Mouse (Mus musculus) 3T3-L1 (cell line): Measurements from ENCODE around the gene Uba5.
A peak's percentile ranks its signal among the peaks of the same experiment; 100 is the strongest.

ENCODE experiments used
- DNase-seq: peaks from one replicate; pipeline ENCODE4 v3.0.0-alpha.2; 2015; ENCODE audit warnings: low read depth, low spot score

The Uba5 gene

DNA sequence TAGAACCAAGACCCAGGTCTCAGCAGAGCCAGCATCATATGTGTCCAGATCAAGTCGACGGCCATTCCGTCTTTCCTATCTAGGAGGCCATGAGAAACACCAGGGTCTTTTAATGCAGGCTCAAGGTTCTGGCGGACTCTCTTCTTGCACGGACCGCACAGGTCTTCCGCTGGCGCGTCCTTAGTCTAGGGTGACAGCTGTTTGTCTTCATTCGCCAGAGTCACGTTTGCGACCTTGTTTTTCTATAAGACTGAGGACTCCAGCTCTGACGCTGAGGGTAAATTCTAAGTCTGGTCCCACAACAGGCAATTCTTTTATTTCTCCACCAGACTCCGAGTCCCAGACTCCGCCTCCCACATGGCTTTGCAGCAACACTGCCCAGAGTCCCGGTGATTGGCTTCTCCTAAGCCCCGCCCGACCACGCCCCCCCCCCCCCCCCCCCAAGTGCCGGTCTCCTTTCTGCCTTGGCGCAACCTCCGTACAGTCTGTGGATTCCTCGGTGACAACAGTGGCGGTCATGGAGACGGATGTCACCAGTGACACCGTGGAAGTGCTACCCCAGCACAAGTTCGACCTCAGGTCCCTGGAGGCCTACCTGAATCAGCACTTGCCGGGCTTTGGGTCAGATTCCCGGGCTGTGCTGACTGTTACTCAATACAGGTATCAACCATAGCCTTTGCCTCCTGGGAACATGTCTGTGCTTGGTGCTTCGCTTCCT, 469 bp upstream of the Uba5 start, which contains the start of gene Acad11:
Gene Acad11, plus strand, starts transcription at position 134 of the 718 bp plus-strand sequence.
- peak; percentile 85 for DNase-seq

DNA sequence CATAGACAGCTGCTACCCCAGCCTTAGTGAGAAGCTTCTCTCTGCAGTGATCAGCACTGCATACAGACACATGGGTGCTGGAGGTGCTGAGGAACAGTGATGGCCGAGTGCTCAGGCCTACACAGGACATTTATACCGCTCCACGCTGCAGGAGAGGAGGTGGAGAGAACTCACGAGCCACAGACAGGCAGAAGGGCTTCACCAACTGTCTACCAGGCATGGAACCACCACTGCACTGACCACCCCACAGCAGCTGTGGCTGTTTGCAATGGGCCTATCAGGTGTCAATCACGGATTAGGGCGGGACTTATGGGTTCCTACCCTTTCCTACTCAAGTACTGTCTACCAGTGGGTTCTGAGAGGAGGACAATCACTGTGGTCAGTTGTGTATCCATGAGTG, 11.9 kb downstream of the Uba5 start:
- DNase-seq, result no peak

- no peak for DNase-seq
Measured at GRCm38 (mm10) chr9:104043676-104044075, 19.3 kb downstream of the Uba5 start.

DNA sequence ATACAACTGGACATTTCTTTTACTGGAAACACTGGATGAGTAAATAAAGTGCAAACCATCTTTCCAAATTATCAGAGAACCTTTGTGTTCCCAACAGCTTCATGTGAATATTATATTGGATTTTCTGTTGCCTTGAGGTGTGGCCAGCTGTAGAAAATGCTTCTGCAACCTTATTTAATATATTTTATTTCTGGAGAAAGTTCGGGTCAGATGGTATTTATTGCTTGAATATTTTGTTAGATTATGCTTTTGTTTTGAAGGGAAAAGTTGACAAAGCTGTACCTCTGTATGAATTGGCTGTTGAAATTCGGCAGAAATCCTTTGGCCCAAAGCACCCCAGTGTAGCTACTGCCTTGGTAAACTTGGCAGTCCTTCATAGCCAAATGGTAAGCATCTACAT, 22.6 kb downstream of the Uba5 start, which contains the start of gene Gm28305:
Gene Gm28305, plus strand, starts transcription at position 301 of the 400 bp plus-strand sequence.
- DNase-seq, result no peak

DNA sequence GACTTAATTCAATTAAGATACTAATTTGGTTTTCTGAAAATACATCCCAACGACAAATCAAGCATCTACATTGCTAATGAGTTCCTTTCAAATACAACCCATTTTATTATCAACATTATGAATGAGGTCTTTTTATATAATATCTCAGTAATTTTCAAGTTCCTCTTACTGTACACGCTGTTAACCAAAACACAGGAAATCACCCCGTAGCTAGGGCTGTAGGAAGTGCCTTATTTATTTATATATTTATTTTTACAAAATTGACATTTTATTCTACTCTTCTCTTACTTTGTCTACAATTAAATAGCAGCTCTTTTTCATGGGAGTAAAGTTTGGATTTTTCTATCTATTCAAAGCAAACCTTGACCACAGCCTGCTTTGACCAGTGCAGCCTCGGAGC, 23.2 kb downstream of the Uba5 start:
- DNase-seq, result no peak

GRCm38 (mm10) chr9:104039031-104039695, 23.8 kb downstream of the Uba5 start:
- no peak for DNase-seq

- no peak for DNase-seq
Measured at GRCm38 (mm10) chr9:104038266-104038665, 24.7 kb downstream of the Uba5 start.

GRCm38 (mm10) chr9:104035261-104036015, 27.5 kb downstream of the Uba5 start:
- peak; percentile 68 for DNase-seq

DNA sequence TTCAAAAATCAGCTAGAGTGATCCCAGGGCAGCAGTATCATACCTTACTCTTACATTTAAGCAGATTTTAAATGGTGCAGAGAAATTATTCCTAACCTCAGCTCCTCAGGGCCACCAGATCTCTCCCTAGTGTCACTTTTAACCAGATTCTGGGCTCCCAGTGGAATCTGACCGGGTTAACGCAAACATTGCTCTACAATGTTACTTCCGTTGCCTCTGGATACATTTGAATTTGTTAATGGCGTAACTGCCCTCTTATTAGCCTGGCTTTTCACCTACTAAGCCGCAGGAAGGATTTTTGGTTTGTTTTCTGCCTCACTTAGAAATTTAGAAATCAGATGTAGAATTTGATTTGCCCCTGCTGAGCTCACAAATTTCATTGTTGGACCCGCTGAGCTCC, 28.2 kb downstream of the Uba5 start:
- no peak for DNase-seq

- no peak for DNase-seq
Measured at GRCm38 (mm10) chr9:104034231-104034630, 28.7 kb downstream of the Uba5 start.

GRCm38 (mm10) chr9:104029861-104030260, 33.1 kb downstream of the Uba5 start:
- DNase-seq, result no peak

DNA sequence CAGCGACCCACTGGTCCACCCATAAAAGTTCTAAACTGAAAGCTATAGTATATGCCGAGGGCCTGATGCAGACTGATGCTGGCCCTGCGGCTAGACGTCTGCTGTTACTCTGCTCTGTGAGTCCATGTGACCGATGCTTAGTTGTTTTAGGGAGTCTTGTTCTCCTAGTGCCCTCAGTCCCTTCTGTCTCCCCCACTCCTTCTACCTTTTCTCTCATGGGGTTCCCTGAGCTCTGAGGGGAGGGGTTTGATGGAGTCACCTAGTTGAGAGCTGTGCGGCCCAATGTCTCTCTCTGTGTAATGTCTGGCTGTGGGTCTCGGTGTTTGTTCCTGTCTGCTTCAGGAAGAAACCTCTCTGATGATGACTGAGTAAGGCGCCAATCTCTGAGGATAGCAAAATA, 35.7 kb downstream of the Uba5 start:
- no peak for DNase-seq

DNA sequence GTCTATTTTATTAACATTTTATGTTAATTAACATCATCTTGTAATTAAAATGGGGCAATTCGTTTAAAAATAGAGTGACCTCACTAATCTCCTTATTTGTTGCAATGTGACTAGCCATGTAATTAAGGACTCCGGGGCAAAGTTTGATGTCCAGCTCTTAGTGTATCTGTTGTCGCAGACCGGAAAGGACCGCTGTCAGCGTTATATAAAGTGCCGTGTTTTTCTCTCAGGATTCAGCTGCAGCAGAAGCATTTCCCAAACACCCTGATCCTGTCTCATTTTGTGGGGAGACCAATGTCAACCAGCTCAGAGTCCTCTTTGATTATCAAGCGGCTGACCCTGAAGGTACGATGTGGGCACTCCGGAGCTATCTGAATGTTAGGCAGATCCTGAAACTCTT, 41.9 kb downstream of the Uba5 start:
- no peak for DNase-seq

GRCm38 (mm10) chr9:104014526-104014925, 48.4 kb downstream of the Uba5 start:
- DNase-seq, result peak; percentile 29

- DNase-seq, result peak; percentile 85
Measured at GRCm38 (mm10) chr9:104002913-104003330, 60.0 kb downstream of the Uba5 start.

DNA sequence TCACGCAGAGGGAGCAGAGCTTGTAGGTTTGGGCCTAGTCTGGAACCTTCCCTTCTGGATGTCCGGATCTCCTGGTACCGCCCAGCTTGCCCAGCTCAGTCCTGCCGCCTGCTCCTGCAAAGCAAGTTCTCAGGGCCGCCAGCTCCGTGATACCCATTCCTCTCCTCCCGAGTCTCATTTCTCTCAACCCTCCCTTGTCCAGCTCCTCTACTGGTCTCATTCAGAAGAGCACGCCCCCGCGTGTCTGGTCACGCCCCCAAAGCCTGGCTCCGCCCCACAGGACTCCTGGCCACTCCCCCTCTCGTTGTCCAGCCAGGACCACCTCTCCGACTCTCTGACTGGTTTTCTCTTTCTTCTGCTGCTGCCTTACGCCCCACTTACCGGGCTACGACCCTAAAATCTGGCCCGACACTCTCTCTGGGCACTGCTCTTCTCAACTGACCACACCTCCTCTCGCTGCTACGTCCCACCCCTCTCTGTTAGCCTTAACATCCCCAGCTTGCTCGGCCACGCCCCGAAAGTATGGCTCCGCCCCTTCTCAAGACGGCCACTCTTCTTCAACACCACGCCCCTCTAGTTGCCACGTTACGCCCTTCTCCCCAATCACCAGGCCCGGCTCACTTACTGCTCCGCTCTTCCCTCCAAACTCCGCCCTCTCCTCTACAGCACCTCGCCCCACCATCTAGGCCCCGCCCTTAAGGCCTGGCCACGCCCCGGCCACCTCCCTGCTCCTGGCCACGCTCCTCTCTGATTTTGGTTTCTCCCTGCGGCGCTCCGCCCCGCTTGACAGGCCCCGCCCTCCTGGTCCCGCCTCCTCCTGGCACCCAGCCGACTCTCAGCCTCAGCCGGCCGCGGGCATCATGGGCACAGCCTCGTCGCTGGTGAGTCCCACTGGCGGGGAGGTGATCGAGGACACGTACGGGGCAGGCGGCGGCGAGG, 60.7 kb downstream of the Uba5 start, which contains the start of gene Nphp3:
Gene Nphp3, plus strand, starts transcription at position 624 of the 939 bp plus-strand sequence.
- DNase-seq, result peak; percentile 100

GRCm38 (mm10) chr9:104000601-104001000, 62.3 kb downstream of the Uba5 start:
- DNase-seq, result no peak
